In genomic region chr9:45953511-45954293, GRCm38 (mm10) we compare ENCODE assay signal across 8 mouse cellular contexts. TPM values are rescaled to one million over a fixed set of nuclear protein-coding genes. Genes with fewer than 3 reads are reported as not detected.
DNase-seq lines count a peak whose midpoint lies in the region; ATAC-seq and TF ChIP-seq lines count a peak whose summit lies in the region.

No protein-coding gene starts in this region.

- H3K36me3 ChIP-seq in kidney, adult 2 months (ENCODE audit: control insufficient read depth, insufficient read depth, low read length) = no peaks in the 10 kb centered on the region; the same call in none of the 2 replicates
- H3K36me3 ChIP-seq in liver, embryonic 14.5 days (replicated peaks; ENCODE audit: control insufficient read depth, insufficient read depth, low read depth) = peaks cover 27% of the 10 kb centered on the region
- peaks cover 34% of the 10 kb centered on the region for H3K36me3 ChIP-seq in small intestine, adult 2 months (ENCODE audit: control insufficient read depth, insufficient read depth, low read length)

- H3K4me1 ChIP-seq in kidney, adult 2 months (ENCODE audit: control insufficient read depth, insufficient read depth, low read length) = peaks cover 10% of the 10 kb centered on the region
- H3K4me1 ChIP-seq in liver, embryonic 14.5 days (replicated peaks; ENCODE audit: control insufficient read depth in 2 of 2, insufficient read depth in 2 of 2, low read length in 1 of 2) = peaks cover 3 to 16% of the 10 kb centered on the region in 2 experiments; a peak in 3 of 4 replicates
- peaks cover 6% of the 10 kb centered on the region; the same call in 1 of the 2 replicates for H3K4me1 ChIP-seq in small intestine, adult 2 months (ENCODE audit: control insufficient read depth, insufficient read depth, insufficient read length, low read length)

- peak; percentile 37 for DNase-seq in kidney, adult 2 months
- no peak for DNase-seq in kidney, adult 11 months
- no peak for DNase-seq in liver, embryonic 14.5 days (ENCODE audit: low read depth in 3 of 3, low spot score in 3 of 3)
- no peak for DNase-seq in right cerebral cortex, postnatal 25 days
- no peak for DNase-seq in thymus, postnatal 0 days (ENCODE audit: low spot score)

- H3K4me3 ChIP-seq in kidney, adult 2 months (ENCODE audit: insufficient read depth, low read depth, low read length) = peak overlapping the region; percentile 91
- peak overlapping the region; percentile 86 to 88 for H3K4me3 ChIP-seq in liver, embryonic 14.5 days (ENCODE audit: insufficient read depth in 1 of 2, low read depth in 2 of 2, low read length in 2 of 2)
- peak overlapping the region; percentile 84 for H3K4me3 ChIP-seq in small intestine, adult 2 months (ENCODE audit: low read depth, low read length)

- no peaks in the 10 kb centered on the region for H3K27me3 ChIP-seq in kidney, adult 2 months (replicated peaks; ENCODE audit: control insufficient read depth, insufficient read depth, low read length)
- H3K27me3 ChIP-seq in liver, embryonic 14.5 days (ENCODE audit: control insufficient read depth, insufficient read depth, low read length) = no peaks in the 10 kb centered on the region
- no peaks in the 10 kb centered on the region for H3K27me3 ChIP-seq in small intestine, adult 2 months (ENCODE audit: control insufficient read depth, insufficient read depth, low read length)

- H3K9me3 ChIP-seq in liver, embryonic 14.5 days (ENCODE audit: control insufficient read depth, low read length) = no peaks in the 10 kb centered on the region

- H3K27ac ChIP-seq in kidney, adult 2 months (ENCODE audit: insufficient read depth, low read depth, low read length) = peak overlapping the region; percentile 84
- peak overlapping the region; percentile 81 for H3K27ac ChIP-seq in liver, embryonic 14.5 days
- peak overlapping the region; percentile 87 for H3K27ac ChIP-seq in small intestine, adult 2 months (ENCODE audit: insufficient read depth, low read depth, low read length)

- peak overlapping the region; percentile 94 for H3K9ac ChIP-seq in liver, embryonic 14.5 days (replicated peaks)

- TF ChIP-seq CTCF in kidney, adult 2 months (conservative IDR thresholded peaks at IDR 0.05; ENCODE audit: insufficient read depth, insufficient read length, low read depth, low read length) = no peak
- TF ChIP-seq CTCF in liver, embryonic 14.5 days (IDR thresholded peaks at IDR 0.05; ENCODE audit: low read depth) = no peak
- no peak for TF ChIP-seq CTCF in small intestine, adult 2 months (IDR thresholded peaks at IDR 0.05; ENCODE audit: extremely low read depth, insufficient read length, insufficient replicate concordance, low read depth, low read length)

- WGBS in kidney, adult 2 months = 12% methylated on average over 13 of the region's 13 CpGs
- WGBS in liver, embryonic 14.5 days (ENCODE audit: insufficient replicate concordance) = 54% methylated on average over 13 of the region's 13 CpGs
- WGBS in small intestine, adult 2 months = 33% methylated on average over 13 of the region's 13 CpGs

- no peak for TF ChIP-seq EP300 in liver, embryonic 14.5 days (IDR thresholded peaks at IDR 0.05; ENCODE audit: low read depth)

- TF ChIP-seq POLR2A in kidney, adult 2 months (IDR thresholded peaks at IDR 0.05; ENCODE audit: low read depth, low read length) = no peak
- TF ChIP-seq POLR2A in small intestine, adult 2 months (IDR thresholded peaks at IDR 0.05; ENCODE audit: low read depth, low read length) = no peak

- ATAC-seq in activated CD4-positive, CD25-positive, alpha-beta regulatory T cell, adult 4 months = peak; percentile 11
- ATAC-seq in granulocyte monocyte progenitor cell, adult 5-6 weeks (replicated peaks; ENCODE audit: poor library complexity, severe bottlenecking) = peak; percentile 54
- ATAC-seq in liver, embryonic 14.5 days (ENCODE audit: insufficient read depth) = no peak

- H3K4me2 ChIP-seq in liver, embryonic 14.5 days (ENCODE audit: low read depth) = peak overlapping the region; percentile 93

RNA-seq across cellular contexts. Expression of gene Sidt2, which starts 1.4 kb away (rescaled TPM):
- polyA plus RNA-seq in kidney, adult 2 months (2012; rRNA removed) = 345 and 570 TPM in 2 replicates
- polyA plus RNA-seq in activated CD4-positive, CD25-positive, alpha-beta regulatory T cell, adult 4 months (2017; shearing (Covaris generic)) = 10 to 100 TPM; 36.5 to 43.0 TPM
- 31.0 and 57.9 TPM in 2 replicates for total RNA-seq in granulocyte monocyte progenitor cell, adult 5-6 weeks (2014; fragmentation: Nextera tagmentation)
- total RNA-seq in granulocyte monocyte progenitor cell, adult 5-6 weeks (2017) = 18.7 and 29.3 TPM in 2 replicates
- 20.4 and 26.8 TPM in 2 replicates for polyA plus RNA-seq in liver, embryonic 14.5 days (2012; rRNA removed)
- 11.6 and 16.5 TPM in 2 replicates for polyA plus RNA-seq in liver, embryonic 14.5 days (2014; fragmentation: Nextera tagmentation; extraction: Ambion mirVana)
- 337 and 348 TPM in 2 replicates for polyA plus RNA-seq in small intestine, adult 2 months (2012; rRNA removed)
- polyA plus RNA-seq in thymus, postnatal 0 days (2015; fragmentation: Nextera tagmentation; extraction: Ambion mirVana) = 58.0 and 64.2 TPM in 2 replicates

RNA-seq across cellular contexts. Expression of gene Tagln, which starts 17.8 kb away (rescaled TPM):
- 50.3 and 93.5 TPM in 2 replicates for polyA plus RNA-seq in kidney, adult 2 months (2012; rRNA removed)
- polyA plus RNA-seq in activated CD4-positive, CD25-positive, alpha-beta regulatory T cell, adult 4 months (2017; shearing (Covaris generic)) = 1 to 10 TPM in 1 of 2 experiments, under 1 TPM in 1; 0.66 to 1.1 TPM
- total RNA-seq in granulocyte monocyte progenitor cell, adult 5-6 weeks (2014; fragmentation: Nextera tagmentation) = not detected in 2 replicates
- not detected in 2 replicates for total RNA-seq in granulocyte monocyte progenitor cell, adult 5-6 weeks (2017)
- 5.1 and 6.3 TPM in 2 replicates for polyA plus RNA-seq in liver, embryonic 14.5 days (2012; rRNA removed)
- polyA plus RNA-seq in liver, embryonic 14.5 days (2014; fragmentation: Nextera tagmentation; extraction: Ambion mirVana) = 2.6 and 6.8 TPM in 2 replicates
- 323 and 328 TPM in 2 replicates for polyA plus RNA-seq in small intestine, adult 2 months (2012; rRNA removed)
- polyA plus RNA-seq in thymus, postnatal 0 days (2015; fragmentation: Nextera tagmentation; extraction: Ambion mirVana) = 13.0 and 16.2 TPM in 2 replicates

RNA-seq across cellular contexts. Expression of gene Rnf214, which starts 47.0 kb away (rescaled TPM):
- 17.0 and 20.7 TPM in 2 replicates for polyA plus RNA-seq in kidney, adult 2 months (2012; rRNA removed)
- 10 to 100 TPM; 26.5 to 29.6 TPM for polyA plus RNA-seq in activated CD4-positive, CD25-positive, alpha-beta regulatory T cell, adult 4 months (2017; shearing (Covaris generic))
- total RNA-seq in granulocyte monocyte progenitor cell, adult 5-6 weeks (2014; fragmentation: Nextera tagmentation) = 26.8 and 31.6 TPM in 2 replicates
- 16.6 and 22.4 TPM in 2 replicates for total RNA-seq in granulocyte monocyte progenitor cell, adult 5-6 weeks (2017)
- 5.0 and 6.3 TPM in 2 replicates for polyA plus RNA-seq in liver, embryonic 14.5 days (2012; rRNA removed)
- polyA plus RNA-seq in liver, embryonic 14.5 days (2014; fragmentation: Nextera tagmentation; extraction: Ambion mirVana) = 10.5 and 12.0 TPM in 2 replicates
- polyA plus RNA-seq in small intestine, adult 2 months (2012; rRNA removed) = 4.8 and 11.4 TPM in 2 replicates
- 27.0 and 35.6 TPM in 2 replicates for polyA plus RNA-seq in thymus, postnatal 0 days (2015; fragmentation: Nextera tagmentation; extraction: Ambion mirVana)

RNA-seq across cellular contexts. Expression of gene Pcsk7, which starts 47.4 kb away (rescaled TPM):
- 32.0 and 53.8 TPM in 2 replicates for polyA plus RNA-seq in kidney, adult 2 months (2012; rRNA removed)
- polyA plus RNA-seq in activated CD4-positive, CD25-positive, alpha-beta regulatory T cell, adult 4 months (2017; shearing (Covaris generic)) = 10 to 100 TPM; 13.9 to 18.5 TPM
- 12.6 and 30.7 TPM in 2 replicates for total RNA-seq in granulocyte monocyte progenitor cell, adult 5-6 weeks (2014; fragmentation: Nextera tagmentation)
- 11.3 and 13.9 TPM in 2 replicates for total RNA-seq in granulocyte monocyte progenitor cell, adult 5-6 weeks (2017)
- polyA plus RNA-seq in liver, embryonic 14.5 days (2012; rRNA removed) = 7.3 and 7.7 TPM in 2 replicates
- 4.9 and 5.0 TPM in 2 replicates for polyA plus RNA-seq in liver, embryonic 14.5 days (2014; fragmentation: Nextera tagmentation; extraction: Ambion mirVana)
- 14.2 and 38.9 TPM in 2 replicates for polyA plus RNA-seq in small intestine, adult 2 months (2012; rRNA removed)
- polyA plus RNA-seq in thymus, postnatal 0 days (2015; fragmentation: Nextera tagmentation; extraction: Ambion mirVana) = 24.2 and 31.3 TPM in 2 replicates

RNA-seq across cellular contexts. Expression of gene Pafah1b2, which starts 58.8 kb away (rescaled TPM):
- polyA plus RNA-seq in kidney, adult 2 months (2012; rRNA removed) = 17.6 and 21.1 TPM in 2 replicates
- 10 to 100 TPM; 59.9 to 63.9 TPM for polyA plus RNA-seq in activated CD4-positive, CD25-positive, alpha-beta regulatory T cell, adult 4 months (2017; shearing (Covaris generic))
- total RNA-seq in granulocyte monocyte progenitor cell, adult 5-6 weeks (2014; fragmentation: Nextera tagmentation) = 30.6 and 32.3 TPM in 2 replicates
- 88.9 and 95.7 TPM in 2 replicates for total RNA-seq in granulocyte monocyte progenitor cell, adult 5-6 weeks (2017)
- polyA plus RNA-seq in liver, embryonic 14.5 days (2012; rRNA removed) = 13.2 and 23.1 TPM in 2 replicates
- polyA plus RNA-seq in liver, embryonic 14.5 days (2014; fragmentation: Nextera tagmentation; extraction: Ambion mirVana) = 59.6 and 65.6 TPM in 2 replicates
- 2.5 and 12.8 TPM in 2 replicates for polyA plus RNA-seq in small intestine, adult 2 months (2012; rRNA removed)
- polyA plus RNA-seq in thymus, postnatal 0 days (2015; fragmentation: Nextera tagmentation; extraction: Ambion mirVana) = 110 TPM in 2 replicates
